Mouse (Mus musculus) limb, embryonic 13.5 days (tissue): ENCODE results near the gene Cbx7. TPM values are rescaled to one million over a fixed set of nuclear protein-coding genes. Genes with fewer than 3 reads are reported as not detected.
"Not testable (repeated sequence)": the region's sequence is repeated elsewhere in the genome, so short reads cannot be mapped to it uniquely, and the experiment has no call there.

Source experiments
- ATAC-seq: fragments of 200-750 bp; cut with Nextera tagmentation; 2 replicates; pipeline ENCODE4 v1.8.0; 2017; ENCODE audit warnings: low read depth, moderate number of reproducible peaks, moderate TSS enrichment; ENCODE audit not compliant: low FRiP score
- H3K27ac ChIP-seq: fragments of 300-500 bp; sonication (generic); 2 replicates; pipeline ENCODE4 v1.5.1; 2015; ENCODE audit warnings: inconsistent platforms, mild to moderate bottlenecking, moderate library complexity
- H3K27me3 ChIP-seq: fragments of 300-500 bp; sonication (generic); 2 replicates; pipeline ENCODE4 v1.6.1; 2015; ENCODE audit warnings: mild to moderate bottlenecking, inconsistent platforms
- H3K36me3 ChIP-seq: fragments of 300-500 bp; sonication (generic); 2 replicates; pipeline ENCODE4 v1.6.1; 2015; ENCODE audit warnings: inconsistent platforms, mild to moderate bottlenecking, moderate library complexity
- H3K4me1 ChIP-seq: fragments of 300-500 bp; sonication (generic); 2 replicates; pipeline ENCODE4 v1.6.1; 2015; ENCODE audit warnings: inconsistent platforms
- H3K4me2 ChIP-seq: fragments of 300-500 bp; sonication (generic); replicated peaks from 2 replicates; pipeline ENCODE4 v1.6.1; 2015; ENCODE audit warnings: inconsistent platforms, mild to moderate bottlenecking, moderate library complexity
- H3K4me3 ChIP-seq: fragments of 300-500 bp; sonication (generic); 2 replicates; pipeline ENCODE4 v1.5.1; 2015; ENCODE audit warnings: moderate library complexity, mild to moderate bottlenecking, inconsistent platforms
- H3K9ac ChIP-seq: fragments of 300-500 bp; sonication (generic); 2 replicates; pipeline ENCODE4 v1.6.1; 2015; ENCODE audit warnings: mild to moderate bottlenecking, inconsistent platforms
- H3K9me3 ChIP-seq: fragments of 300-500 bp; sonication (generic); 2 replicates; pipeline ENCODE4 v1.6.1; 2016; ENCODE audit warnings: inconsistent platforms
- WGBS: fragments of 180-500 bp; shearing (Covaris S2); methylation state at CpG from one replicate; pipeline ENCODE4 v1.1.7; 2015; 5-methylcytosine and 5-hydroxymethylcytosine counted together
- polyA plus RNA-seq: library from polyadenylated mRNA; unstranded; fragments of >200 nt; fragmentation: Nextera tagmentation; extraction: Ambion mirVana; gene quantifications from 2 replicates; pipeline ENCODE4 v1.2.1, GENCODE M21; 2015

Cbx7 gene
- polyA plus RNA-seq, 1 experiment from 2014 or later = 2.2 TPM

GRCm38 (mm10) chr15:79943584-79943983 lies 27.3 kb downstream of the Cbx7 start:
- Histone ChIP-seq H3K27ac (no peak overlapping the region), H3K4me1 (0 out of 2 replicates have a peak, but pooled peaks cover 3% of the 10 kb centered on the region), H3K9ac (no peak overlapping the region), H3K27me3 (0 out of 2 replicates have a peak, but pooled peaks cover 7% of the 10 kb centered on the region), H3K36me3 (no peaks in the 10 kb centered on the region), H3K4me2 (no peak overlapping the region), H3K4me3 (no peak overlapping the region), H3K9me3 (no peaks in the 10 kb centered on the region)
- 84% methylated on average over 3 of the region's 3 CpGs for WGBS
- no peak for ATAC-seq

GRCm38 (mm10) chr15:79942541-79942940 lies 28.4 kb downstream of the Cbx7 start:
- Histone ChIP-seq H3K36me3 (no peaks in the 10 kb centered on the region), H3K27ac (no peak overlapping the region), H3K27me3 (0 out of 2 replicates have a peak, but pooled peaks cover 7% of the 10 kb centered on the region), H3K4me3 (no peak overlapping the region), H3K4me1 (0 out of 2 replicates have a peak, but pooled peaks cover 3% of the 10 kb centered on the region), H3K9ac (no peak overlapping the region), H3K9me3 (no peaks in the 10 kb centered on the region), H3K4me2 (no peak overlapping the region)
- no peak for ATAC-seq
- 86% methylated on average over 6 of the region's 6 CpGs for WGBS

- no peak overlapping the region for H3K4me3 ChIP-seq
- no peak for ATAC-seq
- no peaks in the 10 kb centered on the region for H3K36me3 ChIP-seq
- 0 out of 2 replicates have a peak, but pooled peaks cover 7% of the 10 kb centered on the region for H3K27me3 ChIP-seq
- no peak overlapping the region for H3K4me2 ChIP-seq
- 27% methylated on average over 8 of the region's 8 CpGs for WGBS
- no peak overlapping the region for H3K9ac ChIP-seq
- H3K27ac ChIP-seq = no peak overlapping the region
- no peaks in the 10 kb centered on the region for H3K4me1 ChIP-seq
- H3K9me3 ChIP-seq = no peaks in the 10 kb centered on the region
These were observed 30.0 kb downstream of the Cbx7 start for GRCm38 (mm10) chr15:79940932-79941331.

- no peak overlapping the region for H3K9ac ChIP-seq
- H3K27ac ChIP-seq = no peak overlapping the region
- no peaks in the 10 kb centered on the region for H3K9me3 ChIP-seq
- H3K4me2 ChIP-seq = no peak overlapping the region
- H3K27me3 ChIP-seq = 0 out of 2 replicates have a peak, but pooled peaks cover 7% of the 10 kb centered on the region
- H3K4me1 ChIP-seq = peaks cover 2% of the 10 kb centered on the region; the same call in 1 of the 2 replicates
- no peaks in the 10 kb centered on the region for H3K36me3 ChIP-seq
- no peak overlapping the region for H3K4me3 ChIP-seq
- 88% methylated on average over 16 of the region's 16 CpGs for WGBS
- ATAC-seq = no peak
These were observed 31.0 kb downstream of the Cbx7 start for GRCm38 (mm10) chr15:79939913-79940312.

- not testable (repeated sequence) for H3K4me2 ChIP-seq, ATAC-seq, H3K36me3 ChIP-seq, H3K4me1 ChIP-seq, H3K27me3 ChIP-seq, H3K4me3 ChIP-seq, H3K9me3 ChIP-seq, H3K9ac ChIP-seq, H3K27ac ChIP-seq
- 89% methylated on average over 6 of the region's 7 CpGs for WGBS
These were observed 31.4 kb downstream of the Cbx7 start for GRCm38 (mm10) chr15:79939501-79939900.

GRCm38 (mm10) chr15:79939020-79939419 lies 31.9 kb downstream of the Cbx7 start:
- H3K9ac ChIP-seq = no peak overlapping the region
- H3K4me2 ChIP-seq = no peak overlapping the region
- no peak overlapping the region for H3K27ac ChIP-seq
- peaks cover 11% of the 10 kb centered on the region for H3K4me1 ChIP-seq
- peaks cover 5% of the 10 kb centered on the region for H3K27me3 ChIP-seq
- H3K4me3 ChIP-seq = no peak overlapping the region
- no peak for ATAC-seq
- no peaks in the 10 kb centered on the region for H3K36me3 ChIP-seq
- 91% methylated on average over 12 of the region's 12 CpGs for WGBS
- no peaks in the 10 kb centered on the region for H3K9me3 ChIP-seq

GRCm38 (mm10) chr15:79936374-79936751 lies 34.6 kb downstream of the Cbx7 start:
- no peak overlapping the region for H3K9ac ChIP-seq
- peaks cover 31% of the 10 kb centered on the region for H3K27me3 ChIP-seq
- no peak for ATAC-seq
- H3K4me1 ChIP-seq = peaks cover 23% of the 10 kb centered on the region
- H3K4me2 ChIP-seq = no peak overlapping the region
- H3K27ac ChIP-seq = no peak overlapping the region
- no peaks in the 10 kb centered on the region for H3K36me3 ChIP-seq
- WGBS = 69% methylated on average over 7 of the region's 7 CpGs
- H3K4me3 ChIP-seq = no peak overlapping the region
- no peaks in the 10 kb centered on the region for H3K9me3 ChIP-seq

GRCm38 (mm10) chr15:79935654-79936373 lies 35.1 kb downstream of the Cbx7 start:
- Histone ChIP-seq H3K9me3 (no peaks in the 10 kb centered on the region), H3K4me2 (no peak overlapping the region), H3K4me3 (no peak overlapping the region), H3K4me1 (peaks cover 23% of the 10 kb centered on the region), H3K36me3 (no peaks in the 10 kb centered on the region), H3K27me3 (peaks cover 34% of the 10 kb centered on the region), H3K27ac (no peak overlapping the region), H3K9ac (no peak overlapping the region)
- WGBS = 23% methylated on average over 9 of the region's 9 CpGs
- ATAC-seq = no peak

GRCm38 (mm10) chr15:79934776-79935175 lies 36.1 kb downstream of the Cbx7 start:
- H3K27ac ChIP-seq = no peak overlapping the region

GRCm38 (mm10) chr15:79933670-79934514 lies 37.0 kb downstream of the Cbx7 start:
- no peaks in the 10 kb centered on the region for H3K9me3 ChIP-seq
- peaks cover 50% of the 10 kb centered on the region for H3K27me3 ChIP-seq
- H3K4me1 ChIP-seq = peaks cover 23% of the 10 kb centered on the region
- peak overlapping the region; percentile 69 for H3K4me3 ChIP-seq
- H3K4me2 ChIP-seq = peak overlapping the region; percentile 87
- no peak overlapping the region for H3K27ac ChIP-seq
- ATAC-seq = no peak
- WGBS = under 1% methylated on average over 22 of the region's 22 CpGs
- no peaks in the 10 kb centered on the region for H3K36me3 ChIP-seq
- H3K9ac ChIP-seq = no peak overlapping the region

More at GRCm38 (mm10) chr15:79934776-79935175, 36.1 kb downstream of the Cbx7 start:
- Histone ChIP-seq H3K9me3 (no peaks in the 10 kb centered on the region), H3K36me3 (no peaks in the 10 kb centered on the region), H3K4me2 (peak overlapping the region; percentile 87), H3K9ac (no peak overlapping the region), H3K4me1 (peaks cover 23% of the 10 kb centered on the region), H3K4me3 (no peak overlapping the region), H3K27me3 (peaks cover 43% of the 10 kb centered on the region)
- no peak for ATAC-seq
- WGBS = 3% methylated on average over 10 of the region's 10 CpGs

- ATAC-seq = no peak
- H3K4me3 ChIP-seq = peak overlapping the region; percentile 69
- WGBS = 4% methylated on average over 22 of the region's 22 CpGs
These were observed 37.8 kb downstream of the Cbx7 start for GRCm38 (mm10) chr15:79933052-79933669.

More at GRCm38 (mm10) chr15:79933052-79933669, 37.8 kb downstream of the Cbx7 start:
- no peaks in the 10 kb centered on the region for H3K36me3 ChIP-seq
- H3K4me1 ChIP-seq = peaks cover 25% of the 10 kb centered on the region
- peaks cover 52% of the 10 kb centered on the region for H3K27me3 ChIP-seq
- H3K9me3 ChIP-seq = no peaks in the 10 kb centered on the region
- no peak overlapping the region for H3K9ac ChIP-seq
- peak overlapping the region; percentile 87 for H3K4me2 ChIP-seq
- H3K27ac ChIP-seq = no peak overlapping the region
